Mouse (Mus musculus): ENCODE measurements around the gene Gigyf1.

The Gigyf1 gene

DNA sequence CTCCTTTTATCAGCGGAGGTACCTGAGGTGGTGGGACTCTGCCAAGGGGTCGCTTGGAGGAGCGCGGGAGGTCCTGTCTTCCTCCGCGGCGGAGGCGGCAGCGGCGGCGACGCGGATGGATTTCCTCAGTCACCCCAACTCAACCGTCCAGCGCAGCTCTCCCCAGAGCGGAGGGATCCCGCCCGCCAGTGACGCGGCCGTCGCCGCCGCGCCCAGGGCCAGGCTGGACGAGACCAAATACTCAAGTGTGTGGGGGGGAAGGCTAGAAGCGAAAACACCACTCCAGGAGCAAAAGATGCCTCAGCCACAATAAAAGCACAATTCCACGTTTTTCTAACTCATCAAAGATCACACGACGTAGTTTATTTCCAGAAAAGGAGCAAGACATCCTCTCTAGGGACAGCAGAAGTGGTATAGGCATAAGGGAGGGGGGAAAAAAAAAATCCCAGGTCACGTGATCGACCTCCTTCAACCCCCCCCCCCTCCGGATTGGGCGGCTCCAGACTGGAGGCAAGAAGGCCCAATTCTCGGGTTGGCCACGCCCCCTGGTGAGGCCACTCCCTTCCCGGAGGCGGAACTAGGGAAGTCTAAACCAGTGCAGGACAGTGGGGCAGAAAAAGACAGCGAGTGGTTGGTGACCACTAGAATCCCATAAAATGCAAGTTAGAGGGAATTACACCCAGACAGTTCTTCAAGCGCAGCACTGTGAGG, 14.9 kb downstream of the Gigyf1 start, which contains the start of the genes Epo and Gnb2:
Epo (minus strand) TSS at position 126 of the 711 bp plus-strand sequence.
Gnb2 (minus strand) TSS at position 394 of the 711 bp plus-strand sequence.
- DNase-seq (ENCODE audit: low spot score in 2 of 2), result peak; percentile 90 to 95

DNA sequence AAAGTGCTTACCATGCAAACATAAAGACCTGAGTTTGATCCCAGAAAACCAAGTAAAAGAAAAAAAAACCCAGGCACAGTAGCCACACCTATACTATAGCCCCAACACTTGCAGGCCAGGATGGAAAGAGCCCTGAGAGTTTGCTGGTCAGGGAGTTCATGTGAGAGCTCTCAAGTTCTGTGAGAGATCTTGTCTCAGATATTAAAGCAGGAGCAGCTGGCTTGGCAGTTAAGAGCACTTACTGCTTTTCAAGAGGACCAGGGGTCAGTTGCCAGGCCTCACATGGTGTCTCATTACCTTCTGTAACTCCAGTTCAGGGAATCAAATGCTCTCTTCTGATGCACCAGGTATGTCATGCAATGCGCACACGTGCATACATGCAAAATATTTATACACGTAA, 16.4 kb downstream of the Gigyf1 start:
- DNase-seq (ENCODE audit: low spot score in 2 of 2), result no peak

DNA sequence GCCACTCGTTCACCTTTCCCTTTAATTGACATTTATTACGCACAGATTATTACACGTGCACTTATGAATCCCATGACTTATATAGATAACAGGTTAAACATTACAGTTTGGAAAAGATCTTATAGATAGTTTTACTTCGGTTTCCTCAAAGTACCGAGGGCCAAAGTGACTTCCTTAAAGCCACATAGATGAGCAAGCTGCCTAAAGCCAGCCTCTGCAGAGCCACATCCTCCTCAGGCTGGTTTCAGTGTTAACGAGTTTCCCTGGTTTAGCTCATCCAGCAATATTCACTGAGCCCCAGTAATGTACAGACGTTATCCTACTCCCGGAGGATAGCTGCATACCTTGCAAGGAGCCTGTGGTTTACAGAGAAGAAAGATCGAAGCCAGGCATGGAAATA, 17.0 kb downstream of the Gigyf1 start:
- DNase-seq (ENCODE audit: low spot score in 2 of 2), result no peak

DNA sequence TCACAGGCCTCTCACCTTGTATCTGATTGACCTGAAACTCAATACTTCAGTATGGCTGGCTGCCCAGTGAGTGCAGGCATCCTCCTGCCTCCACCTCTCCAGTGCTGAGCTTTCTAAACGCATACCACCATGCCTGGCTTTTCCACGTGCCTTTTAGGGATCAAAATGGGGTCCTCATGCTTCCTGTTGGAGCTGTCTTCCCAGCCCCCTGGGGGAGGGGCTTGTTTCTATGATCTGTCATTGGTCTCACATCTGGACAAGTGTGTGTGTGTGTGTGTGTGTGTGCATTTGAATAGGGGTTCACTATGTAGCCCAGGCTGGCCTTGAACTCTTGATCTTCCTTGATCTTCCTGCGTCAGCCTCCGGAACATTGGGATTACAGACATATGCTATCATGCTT, 19.1 kb downstream of the Gigyf1 start:
- DNase-seq (ENCODE audit: low spot score in 2 of 2), result no peak

DNA sequence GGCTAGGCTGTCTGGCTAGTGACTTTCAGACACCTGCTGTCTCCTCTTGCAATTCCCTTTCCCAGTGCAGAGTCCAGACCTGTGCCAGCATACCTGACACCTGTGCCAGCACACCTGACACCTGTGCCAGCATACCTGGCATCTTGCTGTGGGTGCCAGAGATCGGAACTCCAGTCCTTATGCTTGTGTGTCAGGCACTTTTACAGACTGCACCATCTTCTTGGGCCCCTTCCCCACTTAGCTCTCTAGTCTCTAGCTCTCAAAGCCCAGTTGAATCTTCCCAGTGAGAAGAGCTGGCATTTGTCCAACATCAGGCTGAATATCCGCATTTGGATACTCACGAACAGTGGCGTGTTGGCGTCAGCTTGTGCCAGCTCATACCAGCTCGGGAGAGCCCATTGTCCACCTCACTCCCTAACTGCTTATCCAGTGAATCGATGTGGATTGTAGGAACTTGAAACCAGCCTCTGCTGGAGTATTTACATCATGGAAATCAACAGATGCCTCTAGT, 21.0 kb downstream of the Gigyf1 start:
- no peak for DNase-seq (ENCODE audit: low spot score in 2 of 2)

DNA sequence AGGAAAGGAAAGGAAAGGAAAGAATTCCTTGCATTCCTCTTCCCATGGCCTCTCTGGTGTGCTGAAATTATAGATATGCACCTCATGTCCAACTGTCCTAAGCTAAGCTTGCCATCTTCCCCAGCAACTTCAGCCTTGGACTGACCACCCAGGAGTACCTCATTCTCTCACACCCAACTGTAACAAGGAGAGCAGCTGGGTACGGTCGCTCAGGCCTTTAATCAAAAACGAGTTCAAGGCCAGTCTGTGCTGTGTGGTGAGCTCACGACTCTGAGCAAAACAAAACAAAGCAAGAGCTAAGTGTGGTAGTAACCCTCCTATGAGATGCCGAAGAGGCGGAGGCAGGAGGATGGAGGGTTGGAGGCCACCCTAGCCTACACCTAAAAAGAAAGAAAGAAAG, 22.6 kb downstream of the Gigyf1 start:
- DNase-seq (ENCODE audit: low spot score in 2 of 2), result no peak

DNA sequence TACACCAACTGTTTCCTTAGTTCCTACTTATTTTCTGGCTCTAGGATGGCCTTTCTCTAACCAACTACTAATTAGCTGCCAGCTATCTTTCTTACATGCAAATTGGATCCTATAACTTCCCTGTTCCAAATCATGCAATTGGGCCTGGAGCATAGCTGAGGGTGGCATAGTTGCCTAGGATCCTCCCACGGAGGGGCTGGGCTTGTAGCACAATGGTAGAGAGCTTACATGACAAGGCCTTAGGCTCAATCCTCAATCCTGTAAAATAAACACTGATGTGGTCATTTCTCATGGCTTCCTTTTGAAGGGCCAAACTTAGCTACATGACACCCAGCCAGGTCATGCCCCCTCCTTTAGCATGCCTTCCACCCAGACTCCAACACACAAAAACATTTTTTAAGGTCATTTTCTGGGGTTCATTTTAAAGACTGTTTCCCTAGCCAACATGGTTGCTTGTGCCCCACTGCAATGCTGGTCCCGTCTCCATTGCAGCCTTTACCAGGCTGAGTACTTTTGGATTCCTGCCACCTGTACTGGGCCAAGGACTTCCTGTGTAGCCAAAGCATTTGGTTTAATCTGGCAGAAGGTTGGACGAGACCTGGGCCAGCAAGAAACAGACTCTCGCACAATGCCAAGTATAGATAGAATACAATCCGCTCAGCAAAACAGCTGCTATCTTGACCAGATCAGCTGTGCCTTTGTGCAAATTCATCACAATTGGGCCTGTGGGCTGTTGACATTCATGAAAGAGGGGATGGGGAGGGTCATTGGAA, 23.6 kb downstream of the Gigyf1 start:
- DNase-seq (ENCODE audit: low spot score in 2 of 2), result no peak

DNA sequence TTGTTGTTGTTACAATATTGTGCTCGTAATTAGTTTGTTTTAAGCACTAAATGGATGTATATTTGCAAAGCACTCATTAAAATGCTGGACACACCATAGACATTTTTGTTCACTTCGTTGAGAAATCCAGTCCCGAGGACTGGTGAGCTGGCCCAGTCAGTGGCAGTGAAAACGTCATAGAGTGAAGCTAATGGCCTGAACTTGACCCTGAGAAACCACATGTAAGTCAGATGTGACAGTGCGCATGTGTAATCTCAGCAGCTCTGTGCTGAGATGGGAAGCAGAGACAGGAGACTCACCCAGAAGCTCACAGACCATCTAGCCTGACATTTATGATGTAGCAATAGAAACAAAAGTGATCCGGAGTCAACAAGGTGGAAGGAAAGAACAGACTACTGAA, 26.6 kb downstream of the Gigyf1 start:
- DNase-seq (ENCODE audit: low spot score in 2 of 2), result no peak

DNA sequence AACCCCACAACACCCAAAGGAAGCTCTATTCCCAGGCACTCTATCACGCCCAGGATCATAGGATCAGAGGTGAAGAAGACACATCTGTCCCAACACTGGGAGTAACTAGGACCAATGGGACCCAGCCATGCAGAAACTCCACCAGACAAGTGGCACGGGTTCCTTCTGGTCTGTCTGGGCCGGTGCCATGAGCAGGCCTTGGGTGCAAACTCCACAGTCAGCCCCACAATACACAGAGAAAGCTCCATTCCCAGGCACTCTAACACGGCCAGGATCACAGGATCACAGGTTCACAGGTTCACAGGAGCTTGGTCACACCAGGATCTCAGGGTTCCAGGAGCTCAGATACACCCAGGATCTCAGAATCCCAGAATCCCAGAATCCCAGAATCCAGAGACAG, 27.2 kb downstream of the Gigyf1 start:
- no peak for DNase-seq (ENCODE audit: low spot score in 2 of 2)

DNA sequence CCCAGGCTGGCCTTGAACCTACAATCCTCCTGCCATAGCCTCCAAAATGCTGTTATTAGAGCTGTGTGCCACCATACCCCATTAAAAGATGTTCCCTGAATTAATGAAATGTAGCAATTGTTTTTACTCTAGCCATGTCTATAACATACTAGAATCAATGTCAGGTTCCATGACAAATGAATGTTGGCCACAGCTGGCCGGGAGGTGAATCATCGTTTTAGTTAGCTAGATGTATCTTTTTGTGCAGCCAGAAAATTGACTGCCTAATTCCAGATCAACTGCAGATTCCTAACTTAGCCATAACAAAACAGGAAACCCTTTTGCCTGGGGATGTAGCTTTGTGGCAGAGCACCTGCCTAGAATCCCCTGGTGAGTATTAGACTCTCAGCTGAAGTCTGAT, 31.5 kb downstream of the Gigyf1 start:
- DNase-seq (ENCODE audit: low spot score in 2 of 2), result no peak

DNA sequence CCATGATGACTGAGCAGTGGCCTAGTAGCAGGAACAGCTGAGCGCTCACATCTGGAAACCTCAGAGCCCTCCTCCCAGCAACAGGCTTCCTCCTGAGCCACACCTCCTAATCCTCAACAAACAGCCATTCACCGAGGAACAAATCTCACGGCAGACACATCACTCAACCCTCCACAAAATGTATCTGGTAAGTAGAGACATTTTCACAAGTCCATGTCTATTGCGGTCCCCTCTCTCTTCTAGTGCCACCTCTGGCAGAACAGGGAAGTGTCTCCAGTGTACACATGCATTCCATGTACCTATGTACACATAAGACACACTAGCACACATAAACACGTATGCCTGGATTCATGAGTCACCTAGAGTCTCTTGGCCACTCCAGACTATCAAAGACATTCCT, 32.8 kb downstream of the Gigyf1 start:
- DNase-seq (ENCODE audit: low spot score in 2 of 2), result no peak

DNA sequence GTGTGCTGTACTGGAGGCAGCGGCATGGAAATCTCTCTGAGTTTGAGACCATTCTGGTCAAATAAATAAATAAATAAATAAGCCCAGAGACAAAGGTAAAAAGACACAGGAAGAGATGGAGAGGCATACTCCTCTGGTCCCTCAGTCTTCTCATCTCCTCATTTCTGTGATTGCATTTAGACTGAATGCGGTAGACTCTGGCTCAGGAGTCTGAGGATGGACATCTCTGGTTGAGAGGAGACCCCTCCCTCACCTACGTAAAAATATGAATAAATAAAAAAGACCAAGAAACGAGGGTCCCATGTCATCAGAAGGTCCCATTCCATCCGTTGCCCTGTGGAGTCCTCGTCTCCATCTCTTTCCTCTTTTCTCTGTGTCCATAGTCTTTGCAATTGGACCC, 34.7 kb downstream of the Gigyf1 start:
- DNase-seq (ENCODE audit: low spot score in 2 of 2), result no peak

- DNase-seq (ENCODE audit: low spot score in 2 of 2), result peak; percentile 80 to 85
Measured at GRCm38 (mm10) chr5:137553411-137553837, 35.1 kb downstream of the Gigyf1 start, which contains the start of gene Actl6b. Actl6b (plus strand) TSS chr5:137553517.

DNA sequence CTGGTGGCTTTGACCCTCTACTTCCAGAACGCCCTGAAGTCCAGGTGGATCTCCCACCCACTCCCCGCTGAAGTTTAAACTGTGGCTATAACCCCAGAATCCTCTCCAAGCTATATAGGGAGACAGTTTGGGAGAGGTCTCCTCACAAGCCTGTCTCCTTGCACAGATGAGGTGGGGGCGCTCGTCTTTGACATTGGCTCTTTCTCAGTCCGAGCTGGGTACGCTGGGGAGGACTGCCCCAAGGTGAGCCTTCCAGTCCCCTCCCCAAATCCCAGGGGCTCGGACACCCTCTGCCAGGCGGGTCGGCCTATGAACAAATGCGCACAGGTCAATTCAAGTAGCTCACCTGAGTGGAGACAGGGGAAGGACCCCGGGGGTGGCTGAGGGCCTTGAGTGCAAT, 35.5 kb downstream of the Gigyf1 start:
- no peak for DNase-seq (ENCODE audit: low spot score in 2 of 2)

GRCm38 (mm10) chr5:137561556-137561955, 43.2 kb downstream of the Gigyf1 start:
- no peak for DNase-seq (ENCODE audit: low spot score in 2 of 2)

DNA sequence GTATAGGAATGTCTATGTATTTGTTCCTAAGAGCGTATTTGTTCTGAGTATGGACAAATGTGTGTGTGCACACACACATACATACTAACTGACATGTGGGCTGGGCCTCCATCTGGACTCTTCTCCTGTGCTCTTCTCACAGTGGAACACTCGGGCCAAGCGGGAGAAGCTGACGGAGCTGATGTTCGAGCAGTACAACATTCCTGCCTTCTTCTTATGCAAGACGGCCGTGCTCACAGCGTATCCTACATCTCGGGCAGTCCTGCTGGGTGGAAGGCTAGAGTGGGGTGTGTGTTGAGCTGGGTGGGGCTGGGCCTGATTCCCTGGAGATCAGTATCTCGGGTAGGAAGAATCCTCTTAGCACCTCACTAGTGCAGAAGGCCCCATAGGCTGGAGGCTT, 44.6 kb downstream of the Gigyf1 start:
- no peak for DNase-seq (ENCODE audit: low spot score in 2 of 2)

DNA sequence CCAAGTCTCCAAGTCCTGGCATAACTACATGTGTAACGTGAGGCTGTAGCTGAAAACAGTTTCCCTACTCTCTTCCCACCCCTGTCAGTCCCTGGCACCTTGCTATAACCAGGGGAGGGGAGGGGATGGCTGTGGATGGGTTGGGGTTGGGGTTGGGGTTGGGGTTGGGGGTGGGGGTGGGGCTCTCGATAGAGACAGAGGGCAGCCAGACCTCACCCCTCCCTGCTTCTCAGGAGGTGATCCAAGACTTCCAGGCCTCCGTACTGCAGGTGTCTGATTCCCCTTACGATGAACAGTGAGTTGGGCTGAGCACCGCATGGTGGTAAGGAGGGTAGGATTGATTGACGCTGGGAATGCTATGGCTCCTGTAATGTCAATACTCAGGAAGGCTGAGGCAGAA, 47.4 kb downstream of the Gigyf1 start:
- no peak for DNase-seq (ENCODE audit: low spot score in 2 of 2)

DNA sequence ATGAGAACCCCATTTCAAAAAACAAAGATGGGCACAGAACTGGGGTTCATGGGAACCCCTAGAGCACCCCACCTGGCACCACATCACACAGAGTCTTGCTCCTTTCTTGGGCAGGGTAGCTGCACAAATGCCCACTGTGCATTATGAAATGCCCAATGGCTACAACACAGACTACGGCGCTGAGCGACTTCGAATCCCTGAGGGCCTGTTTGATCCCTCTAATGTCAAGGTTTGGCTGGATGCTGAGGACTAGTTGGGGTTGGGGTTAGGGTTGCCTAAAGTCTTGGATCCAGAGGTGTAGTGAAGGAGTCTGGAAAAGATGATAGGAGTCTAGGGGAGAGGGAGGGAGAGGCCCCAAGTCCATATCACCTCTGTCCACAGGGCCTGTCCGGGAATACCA, 48.1 kb downstream of the Gigyf1 start:
- no peak for DNase-seq (ENCODE audit: low spot score in 2 of 2)

DNA sequence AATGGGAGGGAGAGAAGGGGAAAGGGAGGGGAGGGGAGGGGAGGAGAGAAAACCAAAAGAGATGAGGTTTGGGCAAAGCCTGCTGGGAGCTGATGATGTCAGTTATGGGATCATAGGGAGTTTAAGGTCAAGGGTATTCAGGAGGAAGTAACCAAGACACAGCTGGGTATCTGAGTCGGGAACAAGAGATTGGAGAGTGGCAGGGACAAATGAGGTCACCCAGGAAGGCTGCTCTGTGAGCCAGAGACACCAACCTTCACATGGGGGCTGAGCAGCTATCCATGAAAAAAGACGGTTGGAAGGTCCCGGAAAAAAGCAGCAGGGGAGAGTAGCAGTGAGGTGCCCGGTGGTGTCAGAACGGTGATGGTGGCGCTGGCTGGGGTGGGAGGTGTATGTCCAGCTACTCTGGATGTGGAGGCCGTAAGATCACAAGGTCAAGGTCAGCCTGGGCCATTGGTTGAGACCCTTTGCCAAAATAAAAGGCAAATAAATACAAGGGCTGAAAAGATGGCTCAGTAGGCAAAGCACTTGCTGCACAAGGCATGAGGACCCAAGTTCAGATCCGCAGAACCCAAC, 50.0 kb downstream of the Gigyf1 start:
- DNase-seq (ENCODE audit: low spot score in 2 of 2), result no peak

- DNase-seq (ENCODE audit: low spot score in 2 of 2), result no peak
Measured at GRCm38 (mm10) chr5:137569031-137569430, 50.7 kb downstream of the Gigyf1 start.

DNA sequence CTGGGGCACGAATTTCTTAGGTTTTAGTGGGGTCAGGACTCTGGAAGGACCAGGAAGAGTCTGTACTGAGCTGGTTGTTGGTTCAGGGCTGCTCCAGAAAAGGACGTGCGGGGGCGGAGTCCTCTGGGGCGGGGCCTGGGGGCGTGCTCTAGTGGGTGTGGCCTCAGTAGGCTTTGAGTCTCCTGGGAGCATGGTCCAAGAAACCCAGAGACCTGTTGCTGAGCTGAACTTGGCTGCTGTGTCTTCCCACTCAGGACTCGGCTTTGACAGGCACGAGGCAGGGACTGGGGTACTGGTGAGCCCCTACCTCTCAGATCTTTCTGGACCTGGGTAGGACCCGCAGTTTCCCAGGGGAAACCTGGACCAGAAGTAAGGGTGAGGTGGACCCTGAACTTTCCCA, 51.3 kb downstream of the Gigyf1 start, which contains the start of gene Tfr2:
Tfr2 (plus strand) TSS at position 176 of the 400 bp plus-strand sequence.
- no peak for DNase-seq (ENCODE audit: low spot score in 2 of 2)

- DNase-seq (ENCODE audit: low spot score in 2 of 2), result no peak
Measured at GRCm38 (mm10) chr5:137570181-137570580, 51.8 kb downstream of the Gigyf1 start.

Data from frontal cortex, postnatal 25 days (tissue).